Mouse (Mus musculus) stomach, postnatal 0 days (tissue): Measurements from ENCODE around the gene Tapbp. TPM values are rescaled to one million over a fixed set of nuclear protein-coding genes. Genes with fewer than 3 reads are reported as not detected.
A peak's percentile ranks its signal among the peaks of the same experiment; 100 is the strongest.

Source experiments
- ATAC-seq: fragments of 200-750 bp; cut with Nextera tagmentation; 2 replicates; pipeline ENCODE4 v1.8.0; 2017; ENCODE audit not compliant: low FRiP score, low TSS enrichment
- DNase-seq: peaks from one replicate; pipeline ENCODE4 v3.0.0-alpha.2; 2016; ENCODE audit warnings: low spot score
- H3K27ac ChIP-seq: fragments of 300-500 bp; sonication (generic); replicated peaks from 2 replicates; pipeline ENCODE4 v1.5.1; 2014; ENCODE audit warnings: mild to moderate bottlenecking, control low read depth
- H3K27me3 ChIP-seq: fragments of 300-500 bp; sonication (generic); 2 replicates; pipeline ENCODE4 v1.6.1; 2014; ENCODE audit warnings: low read length; ENCODE audit not compliant: control insufficient read depth, insufficient read depth
- H3K36me3 ChIP-seq: fragments of 300-500 bp; sonication (generic); 2 replicates; pipeline ENCODE4 v1.6.1; 2014; ENCODE audit warnings: low read length, mixed read lengths; ENCODE audit not compliant: control insufficient read depth, insufficient read depth
- H3K4me1 ChIP-seq: fragments of 300-500 bp; sonication (generic); replicated peaks from 2 replicates; pipeline ENCODE4 v1.6.1; 2014; ENCODE audit warnings: antibody characterized with exemption; ENCODE audit not compliant: control insufficient read depth, insufficient read depth
- H3K4me2 ChIP-seq: fragments of 300-500 bp; sonication (generic); replicated peaks from 2 replicates; pipeline ENCODE4 v1.6.1; 2014; ENCODE audit warnings: low read depth, mild to moderate bottlenecking, control low read depth, moderate library complexity
- H3K4me3 ChIP-seq: fragments of 300-500 bp; sonication (generic); 2 replicates; pipeline ENCODE4 v1.5.1; 2014; ENCODE audit warnings: low read depth, low read length, control low read depth
- H3K9ac ChIP-seq: fragments of 300-500 bp; sonication (generic); 2 replicates; pipeline ENCODE4 v1.6.1; 2014; ENCODE audit warnings: mild to moderate bottlenecking, low read length, control low read depth, mixed read lengths
- H3K9me3 ChIP-seq: fragments of 300-500 bp; sonication (generic); 2 replicates; pipeline ENCODE4 v1.6.1; 2016; ENCODE audit warnings: low read length; ENCODE audit not compliant: control insufficient read depth
- CTCF ChIP-seq: IDR thresholded peaks from 2 replicates; pipeline ENCODE4 v1.5.1; 2016; ENCODE audit warnings: antibody characterized with exemption, low read depth, mild to moderate bottlenecking, moderate library complexity
- EP300 ChIP-seq: optimal IDR thresholded peaks from 2 replicates; pipeline ENCODE3; 2016; ENCODE audit warnings: antibody characterized with exemption
- WGBS: fragments of 180-500 bp; shearing (Covaris S2); extraction: QIAGEN DNeasy Blood & Tissue Kit; methylation state at CpG from one replicate; pipeline ENCODE4 v1.1.7; 2014; 5-methylcytosine and 5-hydroxymethylcytosine counted together
- polyA plus RNA-seq: library from polyadenylated mRNA; unstranded; fragments of >200 nt; fragmentation: Nextera tagmentation; extraction: Ambion mirVana; gene quantifications from 2 replicates; pipeline ENCODE4 v1.2.1, GENCODE M21; 2015

Tapbp gene
- polyA plus RNA-seq, 1 experiment from 2014 or later = 63.7 TPM

- Histone ChIP-seq H3K36me3 (peaks cover 17% of the 10 kb centered on the region), H3K27ac (peak overlapping the region; percentile 91; the same call in 1 of the 2 replicates), H3K4me3 (peak overlapping the region; percentile 56), H3K27me3 (no peaks in the 10 kb centered on the region), H3K4me1 (peaks cover 2% of the 10 kb centered on the region), H3K4me2 (peak overlapping the region; percentile 72), H3K9me3 (no peaks in the 10 kb centered on the region), H3K9ac (peak overlapping the region; percentile 79)
- ATAC-seq (no peak), DNase-seq (no peak)
- WGBS = 5% methylated on average over 10 of the region's 10 CpGs
- TF ChIP-seq CTCF = no peak
- TF ChIP-seq EP300 = no peak
Observed at GRCm38 (mm10) chr17:33956336-33956735, 40.6 kb downstream of the Tapbp start.

- Histone ChIP-seq H3K9me3 (no peaks in the 10 kb centered on the region), H3K4me1 (peaks cover 2% of the 10 kb centered on the region; the same call in 1 of the 2 replicates), H3K27me3 (no peaks in the 10 kb centered on the region), H3K27ac (no peak overlapping the region), H3K4me3 (no peak overlapping the region), H3K36me3 (peaks cover 17% of the 10 kb centered on the region), H3K9ac (no peak overlapping the region), H3K4me2 (no peak overlapping the region)
- DNase-seq (no peak), ATAC-seq (no peak)
- 85% methylated on average over 6 of the region's 6 CpGs for WGBS
- TF ChIP-seq CTCF = no peak
- TF ChIP-seq EP300 = no peak
Observed at GRCm38 (mm10) chr17:33957493-33957892, 41.8 kb downstream of the Tapbp start.

- H3K4me2 ChIP-seq = no peak overlapping the region
- WGBS = 91% methylated on average over 11 of the region's 11 CpGs
- no peak for ATAC-seq
- peaks cover 9% of the 10 kb centered on the region; the same call in 1 of the 2 replicates for H3K36me3 ChIP-seq
- H3K27ac ChIP-seq = no peak overlapping the region
- TF ChIP-seq EP300 (no peak), CTCF (no peak)
- H3K27me3 ChIP-seq = no peaks in the 10 kb centered on the region
- peaks cover 2% of the 10 kb centered on the region; the same call in 1 of the 2 replicates for H3K4me1 ChIP-seq
- no peaks in the 10 kb centered on the region for H3K9me3 ChIP-seq
- H3K4me3 ChIP-seq = no peak overlapping the region
- no peak overlapping the region for H3K9ac ChIP-seq
- no peak for DNase-seq
Observed at GRCm38 (mm10) chr17:33958451-33958850, 42.8 kb downstream of the Tapbp start.

GRCm38 (mm10) chr17:33959135-33959534 lies 43.4 kb downstream of the Tapbp start:
- H3K36me3 ChIP-seq = peaks cover 9% of the 10 kb centered on the region; the same call in 1 of the 2 replicates
- no peak overlapping the region for H3K27ac ChIP-seq
- TF ChIP-seq EP300 (no peak), CTCF (no peak)
- no peak overlapping the region for H3K9ac ChIP-seq
- ATAC-seq = no peak
- DNase-seq = no peak
- no peak overlapping the region for H3K4me2 ChIP-seq
- H3K4me3 ChIP-seq = no peak overlapping the region
- H3K9me3 ChIP-seq = no peaks in the 10 kb centered on the region
- H3K27me3 ChIP-seq = no peaks in the 10 kb centered on the region
- H3K4me1 ChIP-seq = peaks cover 2% of the 10 kb centered on the region; the same call in 1 of the 2 replicates
- WGBS = 95% methylated on average over 13 of the region's 13 CpGs

GRCm38 (mm10) chr17:33959948-33960347 lies 44.2 kb downstream of the Tapbp start:
- Histone ChIP-seq H3K4me2 (no peak overlapping the region), H3K4me3 (no peak overlapping the region), H3K9me3 (no peaks in the 10 kb centered on the region), H3K36me3 (peaks cover 9% of the 10 kb centered on the region; the same call in 1 of the 2 replicates), H3K9ac (no peak overlapping the region), H3K27ac (no peak overlapping the region), H3K4me1 (no peaks in the 10 kb centered on the region), H3K27me3 (no peaks in the 10 kb centered on the region)
- ATAC-seq (no peak), DNase-seq (no peak)
- 90% methylated on average over 15 of the region's 15 CpGs for WGBS
- no peak for TF ChIP-seq EP300
- no peak for TF ChIP-seq CTCF

- H3K4me2 ChIP-seq = no peak overlapping the region
- no peaks in the 10 kb centered on the region for H3K9me3 ChIP-seq
- no peak overlapping the region for H3K9ac ChIP-seq
- ATAC-seq (no peak), DNase-seq (no peak)
- TF ChIP-seq CTCF (no peak), EP300 (no peak)
- no peaks in the 10 kb centered on the region for H3K4me1 ChIP-seq
- H3K27ac ChIP-seq = no peak overlapping the region
- H3K27me3 ChIP-seq = no peaks in the 10 kb centered on the region
- peaks cover 9% of the 10 kb centered on the region; the same call in 1 of the 2 replicates for H3K36me3 ChIP-seq
- no peak overlapping the region for H3K4me3 ChIP-seq
- 91% methylated on average over 7 of the region's 7 CpGs for WGBS
Observed at GRCm38 (mm10) chr17:33962876-33963275, 47.2 kb downstream of the Tapbp start.
